Mouse (Mus musculus) ES-E14 (cell line): ENCODE measurements around the gene Spag8.

Experiments
- CHD2 ChIP-seq: IDR thresholded peaks from 2 replicates; pipeline ENCODE4 v1.6.1; 2014; ENCODE audit warnings: mild to moderate bottlenecking, low read depth, low read length, inconsistent platforms
- ZC3H11A ChIP-seq: IDR thresholded peaks from 2 replicates; pipeline ENCODE4 v1.6.1; 2012; ENCODE audit warnings: low read depth, mild to moderate bottlenecking, inconsistent platforms, low read length, borderline replicate concordance
- ZNF384 ChIP-seq: IDR thresholded peaks from 2 replicates; pipeline ENCODE4 v1.6.1; 2012; ENCODE audit warnings: low read depth, low read length, inconsistent platforms

- TF ChIP-seq ZC3H11A (no peak), CHD2 (no peak), ZNF384 (no peak)
Observed at GRCm38 (mm10) chr4:43673703-43674102, 20.3 kb upstream of the Spag8 start.
